ENCODE assay signal across 15 mouse cellular contexts in the genomic region with DNA sequence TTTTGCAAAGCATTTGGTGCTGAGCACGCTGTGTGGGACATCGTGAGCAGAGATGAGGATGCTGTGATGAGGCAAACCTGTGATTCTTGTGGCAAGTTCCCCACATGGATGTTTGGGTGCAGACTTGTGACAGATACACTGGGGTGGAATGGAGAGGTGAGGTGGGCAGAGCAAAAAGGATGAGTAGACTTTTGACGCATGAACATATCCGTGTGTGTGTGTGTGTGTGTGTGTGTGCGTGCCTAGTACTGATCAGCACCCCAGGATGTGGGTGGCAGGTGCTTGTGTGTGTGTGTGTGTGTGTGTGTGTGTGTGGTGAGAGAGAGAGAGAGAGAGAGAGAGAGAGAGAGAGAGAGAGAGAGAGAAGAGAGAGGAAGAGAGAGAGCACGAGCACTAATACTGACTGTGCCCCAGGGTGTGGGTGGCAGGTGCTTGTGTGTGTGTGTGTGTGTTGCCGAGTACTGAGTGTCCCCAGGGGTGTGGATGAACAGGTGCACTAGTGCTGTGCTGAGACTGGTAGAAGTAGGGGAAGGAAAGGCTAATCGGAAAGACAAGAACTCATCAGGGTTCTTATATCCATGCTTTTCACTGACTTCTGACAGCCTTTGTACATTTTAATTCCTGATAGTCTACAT. TPM values are rescaled to one million over a fixed set of nuclear protein-coding genes. Genes with fewer than 3 reads are reported as not detected.
A peak's percentile ranks its signal among the peaks of the same experiment; 100 is the strongest.
DNase-seq lines count a peak whose midpoint lies in the region; ATAC-seq lines count a peak whose summit lies in the region.
"Had no signal": no experiment of that assay in that cellular context is flagged by ENCODE, and none has a peak within 500 bp of the region (broad histone marks: within the 10 kb centered on the region; RNA-seq: fewer than 3 reads in every experiment).

No protein-coding gene starts in this region.

- H3K4me2 ChIP-seq in neural tube, embryonic 15.5 days, result no peak overlapping the region
- H3K4me2 ChIP-seq: embryonic facial prominence, embryonic 13.5 days; forebrain, embryonic 12.5 days; heart, embryonic 11.5 days; lung, embryonic 14.5 days had no signal

- no peak overlapping the region for H3K4me3 ChIP-seq in neural tube, embryonic 15.5 days (replicated peaks)
- H3K4me3 ChIP-seq: embryonic facial prominence, embryonic 13.5 days; forebrain, embryonic 12.5 days had no signal

- no peak overlapping the region for H3K27ac ChIP-seq in neural tube, embryonic 15.5 days (replicated peaks)
- H3K27ac ChIP-seq: embryonic facial prominence, embryonic 13.5 days; forebrain, embryonic 12.5 days had no signal

- H3K9ac ChIP-seq in neural tube, embryonic 15.5 days (replicated peaks), result no peak overlapping the region
- H3K9ac ChIP-seq: embryonic facial prominence, embryonic 13.5 days; forebrain, embryonic 12.5 days; lung, embryonic 14.5 days had no signal

- no peaks in the 10 kb centered on the region for H3K9me3 ChIP-seq in neural tube, embryonic 15.5 days (replicated peaks)
- H3K9me3 ChIP-seq: embryonic facial prominence, embryonic 13.5 days; forebrain, embryonic 12.5 days had no signal

- WGBS in neural tube, embryonic 15.5 days, result 80% methylated on average over 8 of the region's 8 CpGs

- H3K36me3 ChIP-seq in neural tube, embryonic 15.5 days, result no peaks in the 10 kb centered on the region; the same call in 1 of the 2 replicates
- H3K36me3 ChIP-seq: embryonic facial prominence, embryonic 13.5 days; forebrain, embryonic 12.5 days had no signal

- DNase-seq in frontal cortex, adult 2 months (ENCODE audit: extremely low spot score in 1 of 2, low spot score in 1 of 2), result peak; percentile 57 to 68
- no peak for DNase-seq in frontal cortex, postnatal 10 days (ENCODE audit: low spot score in 2 of 2)
- DNase-seq in neural tube, embryonic 10.5 days (ENCODE audit: extremely low spot score, low spot score), result no peak
- DNase-seq in thymus, postnatal 10 days (ENCODE audit: low spot score in 2 of 2), result peak; percentile 14 to 48
- no peak for DNase-seq in gastrocnemius, postnatal 25 days
- DNase-seq: cerebellum, adult 9-11 months; kidney, postnatal 10 days; liver; lung, embryonic 14.5 days had no signal

- no peaks in the 10 kb centered on the region for H3K4me1 ChIP-seq in neural tube, embryonic 15.5 days

- H3K27me3 ChIP-seq in neural tube, embryonic 15.5 days (replicated peaks), result no peaks in the 10 kb centered on the region
- H3K27me3 ChIP-seq: embryonic facial prominence, embryonic 13.5 days; forebrain, embryonic 12.5 days had no signal

- 0 out of 2 replicates have a peak, but pooled peaks have one; percentile 11 for ATAC-seq in neural tube, embryonic 15.5 days (ENCODE audit: low FRiP score)
- peak; percentile 81 for ATAC-seq in inflammation-experienced regulatory T-cells, adult 6 months
- ATAC-seq in cerebellum, adult (ENCODE audit: insufficient number of reproducible peaks, low FRiP score, low TSS enrichment), result no peak

RNA-seq across cellular contexts. Expression of gene Herc3, which starts 13.0 kb away (rescaled TPM):
- 93.0 and 110 TPM in 2 replicates for polyA plus RNA-seq in frontal cortex, adult 2 months (2012; rRNA removed)
- 29.2 and 38.0 TPM in 2 replicates for polyA plus RNA-seq in neural tube, embryonic 15.5 days (2015; fragmentation: Nextera tagmentation; extraction: Ambion mirVana)
- 10 to 100 TPM; 19.8 to 20.8 (median 20.1) TPM for polyA plus RNA-seq in inflammation-experienced regulatory T-cells, adult 6 months (2017; shearing (Covaris generic))
- total RNA-seq in gastrocnemius, postnatal 25 days (2021), result 10 to 100 TPM; 30.2 to 51.7 TPM

Comparison
In these comparisons a context has a peak if more than half of its experiments do, and no peak if none do; other contexts are left out.
1. DNase-seq: peak in frontal cortex, adult 2 months (2 of 2) and thymus, postnatal 10 days (2 of 2); none in frontal cortex, postnatal 10 days (0 of 2), neural tube, embryonic 10.5 days (single experiment) and gastrocnemius, postnatal 25 days (single experiment).